Mouse (Mus musculus): Measurements from ENCODE around the gene Mum1l1.
A peak's percentile ranks its signal among the peaks of the same experiment; 100 is the strongest.
"Not testable (repeated sequence)": the region's sequence is repeated elsewhere in the genome, so short reads cannot be mapped to it uniquely, and the experiment has no call there.

Gene Mum1l1

GRCm38 (mm10) chrX:139209829-139210225, at the start of gene Mum1l1:
TSS of gene Mum1l1 (plus strand) at chrX:139210042.
- peak; percentile 77 for DNase-seq

DNA sequence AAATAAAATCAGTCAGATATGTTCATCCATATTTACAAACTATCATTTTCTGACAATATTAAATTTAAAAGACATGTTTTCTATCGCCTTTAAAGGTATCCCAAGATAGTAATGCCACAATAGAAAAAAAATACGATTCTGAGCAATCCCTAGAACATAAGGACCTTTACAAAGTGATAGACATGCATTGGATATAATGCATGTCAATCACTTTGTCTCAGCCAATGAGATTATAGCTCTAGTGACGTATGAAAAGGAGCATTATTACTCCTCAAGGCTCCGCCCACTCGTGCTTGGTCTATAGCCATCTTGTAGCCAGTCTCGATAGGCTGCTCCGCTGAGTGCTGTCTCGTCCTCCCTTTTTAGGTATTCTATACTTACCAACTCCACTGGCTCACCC, 30.9 kb upstream of the Mum1l1 start, which contains the start of gene 4933428M09Rik:
4933428M09Rik (plus strand) TSS at position 301 of the 400 bp plus-strand sequence.
- no peak for DNase-seq

DNA sequence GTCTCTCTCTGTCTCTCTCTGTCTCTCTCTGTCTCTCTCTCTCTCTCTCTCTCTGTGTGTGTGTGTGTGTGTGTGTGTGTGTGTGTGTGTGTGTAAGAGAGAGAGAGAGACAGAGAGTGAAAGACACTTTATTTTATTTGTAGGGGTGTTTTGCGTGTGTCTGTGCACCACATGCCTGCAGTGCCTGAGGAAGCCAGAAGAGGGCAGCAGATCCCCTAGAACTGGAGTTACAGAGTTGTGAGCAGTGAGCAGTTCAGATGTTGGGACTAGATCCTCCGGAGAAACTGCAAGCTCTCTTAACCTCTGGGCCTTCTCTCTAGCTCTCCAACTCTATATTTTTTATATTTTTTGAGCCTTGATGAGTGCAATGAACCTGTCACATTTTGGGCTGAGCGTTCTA, 18.3 kb upstream of the Mum1l1 start:
- not testable (repeated sequence) for DNase-seq

- no peak for DNase-seq
Observed at GRCm38 (mm10) chrX:139194572-139195279, 15.1 kb upstream of the Mum1l1 start.

DNA sequence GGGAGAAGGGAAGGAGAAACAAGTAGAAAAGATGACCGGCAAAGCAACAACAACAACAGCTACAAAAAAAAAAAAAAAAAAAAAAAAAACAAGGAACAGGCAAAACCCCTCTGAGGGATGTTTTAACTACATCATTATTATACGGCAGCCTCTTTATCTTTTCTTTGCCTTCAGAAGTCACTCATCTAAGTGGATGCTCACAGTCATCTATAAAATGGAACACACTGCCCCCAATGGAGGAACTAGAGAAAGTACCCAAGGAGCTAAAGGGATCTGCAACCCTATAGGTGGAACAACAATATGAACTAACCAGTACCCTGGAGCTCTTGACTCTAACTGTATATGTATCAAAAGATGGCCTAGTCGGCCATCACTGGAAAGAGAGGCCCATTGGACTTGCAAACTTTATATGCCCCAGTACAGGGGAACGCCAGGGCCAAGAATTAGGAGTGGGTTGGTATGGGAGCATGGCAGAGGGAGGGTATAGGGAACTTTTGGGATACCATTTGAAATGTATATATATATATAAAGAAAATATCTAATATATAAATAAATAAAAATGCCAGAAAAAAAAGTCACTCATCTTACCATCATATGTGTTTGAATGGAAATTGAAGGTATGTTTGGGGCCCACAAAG, 532 bp upstream of the Mum1l1 start:
- DNase-seq: peak; percentile 25

DNA sequence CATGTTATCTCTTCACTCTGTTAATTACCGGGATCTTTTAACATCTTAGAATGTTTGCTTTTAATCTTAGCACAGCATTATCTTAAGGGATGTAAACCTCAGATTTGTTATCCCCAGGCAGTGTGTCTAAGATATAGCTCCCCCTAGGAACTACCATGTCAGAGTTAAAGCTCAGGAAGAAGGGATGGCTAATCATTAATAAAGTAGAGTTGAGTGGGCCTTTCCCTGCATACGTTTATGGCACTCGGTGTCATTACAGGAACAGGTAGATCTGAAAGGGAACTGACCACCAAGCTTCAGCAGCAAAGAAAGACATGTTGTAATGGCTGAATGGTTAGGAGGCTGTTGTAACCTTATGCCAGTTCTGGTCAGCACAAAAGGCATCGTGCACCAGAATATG, 4.9 kb downstream of the Mum1l1 start:
- no peak for DNase-seq

GRCm38 (mm10) chrX:139216409-139216808, 6.6 kb downstream of the Mum1l1 start:
- DNase-seq: no peak

DNA sequence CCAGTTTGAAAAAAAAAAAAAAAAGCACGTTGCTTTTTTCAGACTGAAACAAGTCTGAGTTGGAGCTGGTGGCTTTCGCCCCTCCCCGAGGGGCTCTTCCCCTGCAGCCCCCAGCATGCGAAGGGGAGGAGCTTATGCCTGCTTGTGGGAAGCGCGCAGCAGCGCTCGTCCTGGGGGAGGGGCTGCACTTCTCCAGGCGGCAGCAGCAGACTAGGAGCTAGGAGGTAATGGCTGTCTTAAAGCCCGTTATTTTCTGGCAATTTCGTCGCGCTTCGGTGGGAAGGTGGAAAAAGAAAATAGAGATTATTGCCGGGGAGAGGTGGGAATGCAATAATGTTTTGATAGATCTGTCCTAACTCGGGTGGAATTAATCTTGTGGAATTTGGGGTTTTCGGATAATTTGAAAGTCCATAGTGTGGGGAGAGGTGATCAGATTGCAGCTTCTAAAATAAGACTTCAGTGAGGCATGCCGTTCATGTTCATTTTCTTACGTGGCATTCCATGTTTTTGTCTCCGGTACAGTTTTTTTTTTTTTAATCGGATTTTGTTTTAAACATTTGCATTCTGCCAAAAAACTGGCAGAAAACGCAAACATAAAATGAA, 7.2 kb downstream of the Mum1l1 start:
- DNase-seq: peak; percentile 84

GRCm38 (mm10) chrX:139217776-139218175, 7.9 kb downstream of the Mum1l1 start:
- DNase-seq: no peak

DNA sequence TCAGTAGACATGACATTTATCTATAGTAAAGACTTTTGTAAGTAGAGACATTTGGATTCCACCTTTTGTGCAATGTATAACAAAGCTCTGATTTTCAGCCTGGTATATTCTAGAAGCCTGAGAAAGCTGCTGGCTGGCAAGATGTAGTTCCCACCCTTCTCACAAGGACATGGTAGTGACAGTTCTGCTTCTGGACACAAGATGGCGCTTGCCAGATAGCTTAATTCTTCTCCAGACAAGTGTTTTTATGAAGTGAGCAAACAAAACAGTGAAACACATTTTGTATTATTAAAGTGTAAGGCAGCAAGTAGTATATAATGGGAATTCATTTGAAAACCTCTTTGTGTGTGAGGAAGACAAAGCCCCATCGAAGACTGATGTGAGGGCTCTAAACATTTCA, 9.2 kb downstream of the Mum1l1 start:
- DNase-seq: peak; percentile 71

GRCm38 (mm10) chrX:139220830-139221229, 11.0 kb downstream of the Mum1l1 start:
- DNase-seq: no peak

DNA sequence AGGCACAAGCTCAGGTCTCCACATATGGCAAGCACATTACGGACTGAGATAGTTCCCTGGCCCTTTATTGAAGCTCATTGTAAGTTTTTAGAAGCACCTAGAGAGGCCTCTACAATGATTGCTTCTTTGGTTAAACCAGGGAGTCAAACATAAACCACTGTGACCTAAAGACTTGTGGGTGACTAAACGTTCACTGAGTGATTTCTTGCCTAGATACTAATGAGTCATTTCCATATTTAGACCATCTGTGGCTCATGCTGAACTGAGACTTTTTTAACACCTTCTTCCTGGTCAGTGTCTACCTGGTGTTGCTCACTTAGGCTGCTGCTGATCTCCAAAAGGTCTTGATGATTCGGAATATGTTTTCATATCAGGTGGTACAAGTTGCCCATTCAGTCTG, 12.1 kb downstream of the Mum1l1 start:
- no peak for DNase-seq

DNA sequence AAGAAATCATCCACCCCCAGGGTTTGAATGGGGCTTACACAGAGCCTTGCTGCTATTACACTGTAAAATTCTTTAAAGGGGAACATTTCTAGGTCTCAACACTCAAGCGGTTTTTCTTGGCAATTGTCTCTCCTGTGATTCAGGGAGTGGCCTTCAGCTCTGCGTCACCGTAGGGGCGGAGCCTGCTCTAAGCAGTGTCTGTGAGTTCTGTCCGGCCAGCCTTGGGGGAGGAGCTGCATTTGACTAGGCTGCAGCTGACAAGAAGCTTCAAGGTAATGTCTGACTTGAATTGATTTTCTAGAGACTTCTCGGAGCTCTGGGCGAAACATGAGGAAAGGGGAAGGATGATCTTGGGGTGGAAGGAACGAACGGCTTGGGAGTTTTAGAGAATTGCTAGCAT, 21.3 kb downstream of the Mum1l1 start:
- peak; percentile 66 for DNase-seq

DNA sequence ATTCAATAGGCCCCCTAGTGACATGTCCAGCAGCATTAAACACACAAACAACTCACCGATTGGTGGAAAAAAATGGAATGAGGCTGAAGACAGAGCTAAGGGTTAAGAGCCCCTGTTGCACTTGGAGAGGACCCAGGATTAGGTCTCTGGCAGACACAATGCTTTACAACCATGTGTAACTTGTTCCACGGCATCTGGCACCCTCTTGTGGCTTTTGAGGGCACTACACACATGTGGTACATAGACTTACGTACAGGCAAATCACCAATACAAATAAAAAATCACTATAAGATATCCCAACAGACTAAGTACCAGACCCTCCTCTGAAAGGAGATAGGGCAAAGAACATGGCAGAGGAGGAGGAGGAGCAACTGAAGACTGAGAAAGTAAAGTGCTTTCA, 37.5 kb downstream of the Mum1l1 start:
- peak; percentile 4 for DNase-seq

- DNase-seq: no peak
Observed at GRCm38 (mm10) chrX:139257072-139257471, 47.2 kb downstream of the Mum1l1 start.

- DNase-seq: no peak
Observed at GRCm38 (mm10) chrX:139281966-139282365, 72.1 kb downstream of the Mum1l1 start.

All from retina, postnatal 1 day (tissue).